11 mouse cellular contexts compared by ENCODE assay signal in genomic region chr4:105169826-105170810, GRCm38 (mm10). TPM values are rescaled to one million over a fixed set of nuclear protein-coding genes. Genes with fewer than 3 reads are reported as not detected.
DNase-seq lines count a peak whose midpoint lies in the region; ATAC-seq and TF ChIP-seq lines count a peak whose summit lies in the region.
"Had no signal": no experiment of that assay in that cellular context is flagged by ENCODE, and none has a peak within 500 bp of the region (broad histone marks: within the 10 kb centered on the region; RNA-seq: fewer than 3 reads in every experiment).

No protein-coding gene starts in this region.

- H3K9me3 ChIP-seq in lung, embryonic 14.5 days (ENCODE audit: low read depth, low read length) = no peaks in the 10 kb centered on the region
- H3K9me3 ChIP-seq in forebrain, postnatal 0 days (ENCODE audit: low read length) = no peaks in the 10 kb centered on the region

- no peak overlapping the region for H3K9ac ChIP-seq in lung, embryonic 14.5 days
- H3K9ac ChIP-seq in forebrain, postnatal 0 days = no peak overlapping the region

- H3K4me2 ChIP-seq in lung, embryonic 14.5 days = no peak overlapping the region
- peak overlapping the region; percentile 13 for H3K4me2 ChIP-seq in forebrain, postnatal 0 days (ENCODE audit: low read depth)

- 66% methylated on average over 16 of the region's 16 CpGs for WGBS in lung, embryonic 14.5 days
- 15% methylated on average over 16 of the region's 16 CpGs for WGBS in forebrain, postnatal 0 days

- H3K27ac ChIP-seq in lung, embryonic 14.5 days (ENCODE audit: low read depth) = no peak overlapping the region
- peak overlapping the region; percentile 68 for H3K27ac ChIP-seq in forebrain, postnatal 0 days (ENCODE audit: low read depth, low read length)

- no peak overlapping the region for H3K4me3 ChIP-seq in lung, embryonic 14.5 days (ENCODE audit: low read depth, low read length)
- no peak overlapping the region for H3K4me3 ChIP-seq in forebrain, postnatal 0 days (ENCODE audit: low read depth, low read length)

- no peaks in the 10 kb centered on the region for H3K27me3 ChIP-seq in lung, embryonic 14.5 days (ENCODE audit: insufficient read depth, low read length)
- H3K27me3 ChIP-seq in forebrain, postnatal 0 days (ENCODE audit: insufficient read depth, low read length) = no peaks in the 10 kb centered on the region

- no peak for ATAC-seq in lung, embryonic 14.5 days (ENCODE audit: insufficient read depth)
- no peak for ATAC-seq in forebrain, postnatal 0 days

- DNase-seq in lung, embryonic 14.5 days = peak; percentile 32
- no peak for DNase-seq in lung, postnatal 36 days
- DNase-seq in forebrain, postnatal 0 days = no peak
- DNase-seq in kidney, postnatal 25 days = peak; percentile 48 to 75
- DNase-seq in retina, embryonic 14.5 days (ENCODE audit: low spot score) = peak; percentile 53
- no peak for DNase-seq in spleen, postnatal 10 days (ENCODE audit: low spot score in 2 of 2)
- DNase-seq in spleen, adult 12 weeks (ENCODE audit: low spot score) = no peak
- DNase-seq in urinary bladder, postnatal 10 days (ENCODE audit: low spot score) = no peak
- DNase-seq: lung, postnatal 10 days; thymus, postnatal 14 days had no signal

- H3K4me1 ChIP-seq in lung, embryonic 14.5 days (ENCODE audit: insufficient read depth) = peaks cover 19% of the 10 kb centered on the region; the same call in 1 of the 2 replicates
- peaks cover 25% of the 10 kb centered on the region; the same call in 1 of the 2 replicates for H3K4me1 ChIP-seq in forebrain, postnatal 0 days (ENCODE audit: insufficient read depth)

- TF ChIP-seq CTCF in lung, embryonic 14.5 days (IDR thresholded peaks at IDR 0.05; ENCODE audit: low read depth) = no peak
- no peak for TF ChIP-seq CTCF in forebrain, postnatal 0 days (IDR thresholded peaks at IDR 0.05; ENCODE audit: low read depth)

- H3K36me3 ChIP-seq in lung, embryonic 14.5 days (ENCODE audit: insufficient read depth) = peaks cover 22% of the 10 kb centered on the region; the same call in 1 of the 2 replicates
- no peaks in the 10 kb centered on the region for H3K36me3 ChIP-seq in forebrain, postnatal 0 days (ENCODE audit: insufficient read depth)

RNA-seq across cellular contexts. Expression of gene Plpp3, which starts 13.0 kb away (rescaled TPM):
- 64.8 and 67.1 TPM in 2 replicates for polyA plus RNA-seq in lung, embryonic 14.5 days (2014; fragmentation: Nextera tagmentation; extraction: Ambion mirVana)
- total RNA-seq in forebrain, postnatal 0 days (2014; rRNA removed) = 64.8 and 87.3 TPM in 2 replicates
- polyA plus RNA-seq in forebrain, postnatal 0 days (2015; fragmentation: Nextera tagmentation; extraction: Ambion mirVana) = 82.8 and 117 TPM in 2 replicates
- total RNA-seq: MEL had no signal

Comparison
In these comparisons a context has a peak if more than half of its experiments do, and no peak if none do; other contexts are left out.
1. DNase-seq: peak in lung, embryonic 14.5 days (single experiment), kidney, postnatal 25 days (2 of 2) and retina, embryonic 14.5 days (single experiment); none in lung, postnatal 36 days (single experiment), forebrain, postnatal 0 days (single experiment), spleen, postnatal 10 days (0 of 2), spleen, adult 12 weeks (single experiment) and urinary bladder, postnatal 10 days (single experiment).